Mouse (Mus musculus) G1E-ER4 (cell line): ENCODE measurements around the gene Calhm4. TPM values are rescaled to one million over a fixed set of nuclear protein-coding genes. Genes with fewer than 3 reads are reported as not detected.

Experiments used
- GATA1 ChIP-seq: IDR thresholded peaks from one replicate; pipeline ENCODE4 v1.8.0; 2012; ENCODE audit warnings: low read length, inconsistent platforms
- polyA plus RNA-seq: library from polyadenylated mRNA; stranded (reverse); fragments of >175 nt; gene quantifications from 2 replicates; pipeline ENCODE4 v1.2.3, GENCODE M21; 2012

Gene Calhm4
- polyA plus RNA-seq, result not detected in 2 replicates

GRCm38 (mm10) chr10:34044210-34044609 lies at the start of gene Calhm4:
Gene Calhm4, minus strand, starts transcription at chr10:34044310.
- TF ChIP-seq GATA1, result no peak

- TF ChIP-seq GATA1, result no peak
These were observed 47.8 kb upstream of the Calhm4 start for GRCm38 (mm10) chr10:34091888-34092287.

- TF ChIP-seq GATA1, result no peak
These were observed 46.4 kb upstream of the Calhm4 start for GRCm38 (mm10) chr10:34090481-34090880.

GRCm38 (mm10) chr10:34089517-34089916 lies 45.4 kb upstream of the Calhm4 start:
- no peak for TF ChIP-seq GATA1

- no peak for TF ChIP-seq GATA1
These were observed 44.4 kb upstream of the Calhm4 start for GRCm38 (mm10) chr10:34088515-34088914.

GRCm38 (mm10) chr10:34086514-34086913 lies 42.4 kb upstream of the Calhm4 start:
- TF ChIP-seq GATA1, result no peak

GRCm38 (mm10) chr10:34074522-34075200 lies 30.6 kb upstream of the Calhm4 start:
- TF ChIP-seq GATA1, result no peak

- no peak for TF ChIP-seq GATA1
These were observed 27.5 kb upstream of the Calhm4 start for GRCm38 (mm10) chr10:34071650-34072049.

- no peak for TF ChIP-seq GATA1
These were observed 26.9 kb upstream of the Calhm4 start for GRCm38 (mm10) chr10:34070999-34071492.

GRCm38 (mm10) chr10:34069606-34070005 lies 25.5 kb upstream of the Calhm4 start:
- TF ChIP-seq GATA1, result no peak

- TF ChIP-seq GATA1, result no peak
These were observed 22.5 kb upstream of the Calhm4 start for GRCm38 (mm10) chr10:34066591-34066990.

- no peak for TF ChIP-seq GATA1
These were observed 9.9 kb upstream of the Calhm4 start for GRCm38 (mm10) chr10:34053987-34054386.

GRCm38 (mm10) chr10:34037401-34037800 lies 6.7 kb downstream of the Calhm4 start, which contains the start of gene Trappc3l:
Gene Trappc3l, plus strand, starts transcription at chr10:34037597.
- no peak for TF ChIP-seq GATA1

- TF ChIP-seq GATA1, result no peak
These were observed 7.5 kb downstream of the Calhm4 start for GRCm38 (mm10) chr10:34036587-34036986.

GRCm38 (mm10) chr10:34033630-34034305 lies 10.3 kb downstream of the Calhm4 start:
- TF ChIP-seq GATA1, result no peak

GRCm38 (mm10) chr10:34030322-34030721 lies 13.8 kb downstream of the Calhm4 start:
- no peak for TF ChIP-seq GATA1

GRCm38 (mm10) chr10:34019302-34020075 lies 24.6 kb downstream of the Calhm4 start, which contains the start of gene Rwdd1:
Gene Rwdd1, minus strand, starts transcription at chr10:34019624.
- TF ChIP-seq GATA1, result no peak
